Mouse (Mus musculus) ES-E14 (cell line): ENCODE results near the gene Fam168a. TPM values are rescaled to one million over a fixed set of nuclear protein-coding genes. Genes with fewer than 3 reads are reported as not detected.

Source experiments
- DNase-seq: peaks from one replicate; pipeline ENCODE4 v3.0.0-alpha.2; 2013; ENCODE audit warnings: low read depth, low spot score
- H3K27ac ChIP-seq: 2 replicates; pipeline ENCODE4 v1.5.1; 2012; ENCODE audit warnings: low read depth, mild to moderate bottlenecking, low read length, moderate library complexity, mixed read lengths; ENCODE audit not compliant: poor library complexity, insufficient read depth, severe bottlenecking
- H3K36me3 ChIP-seq: 2 replicates; pipeline ENCODE4 v1.6.1; 2012; ENCODE audit warnings: mild to moderate bottlenecking, low read length, moderate library complexity, mixed read lengths; ENCODE audit not compliant: control insufficient read depth, poor library complexity, insufficient read depth, severe bottlenecking
- H3K4me1 ChIP-seq, 2 experiments: fragments of 150-350 bp in 1 of 2; sonication (generic) in 1 of 2; 2 replicates each; pipeline ENCODE4 v1.6.1; 2012; ENCODE audit warnings: low read length in 2 of 2, mild to moderate bottlenecking in 1 of 2, mixed read lengths in 1 of 2; ENCODE audit not compliant: control insufficient read depth in 2 of 2, insufficient read depth in 2 of 2, poor library complexity in 1 of 2
- H3K4me3 ChIP-seq, 2 experiments: fragments of 150-350 bp in 1 of 2; sonication (generic) in 1 of 2; 2 replicates each; pipeline ENCODE4 v1.5.1; 2012; ENCODE audit warnings: low read length in 2 of 2, low read depth in 1 of 2, mild to moderate bottlenecking in 1 of 2, mixed read lengths in 1 of 2; ENCODE audit not compliant: insufficient read depth in 1 of 2, poor library complexity in 1 of 2, severe bottlenecking in 1 of 2
- H3K9ac ChIP-seq: 2 replicates; pipeline ENCODE4 v1.6.1; 2012; ENCODE audit warnings: low read depth, mild to moderate bottlenecking, low read length, mixed read lengths; ENCODE audit not compliant: poor library complexity, insufficient read depth, severe bottlenecking
- H3K9me3 ChIP-seq: fragments of 150-350 bp; sonication (generic); 2 replicates; pipeline ENCODE4 v1.6.1; 2012; ENCODE audit warnings: low read depth, mild to moderate bottlenecking, low read length; ENCODE audit not compliant: control insufficient read depth, insufficient read depth
- CHD2 ChIP-seq: IDR thresholded peaks from 2 replicates; pipeline ENCODE4 v1.6.1; 2014; ENCODE audit warnings: mild to moderate bottlenecking, low read depth, low read length, inconsistent platforms
- HCFC1 ChIP-seq: IDR thresholded peaks from 2 replicates; pipeline ENCODE4 v1.6.1; 2012; ENCODE audit warnings: low read length, inconsistent platforms, borderline replicate concordance; ENCODE audit not compliant: insufficient read depth
- MAFK ChIP-seq: IDR thresholded peaks from 2 replicates; pipeline ENCODE4 v1.6.1; 2014; ENCODE audit warnings: mild to moderate bottlenecking, low read depth, low read length, inconsistent platforms; ENCODE audit not compliant: insufficient read depth
- ZC3H11A ChIP-seq: IDR thresholded peaks from 2 replicates; pipeline ENCODE4 v1.6.1; 2012; ENCODE audit warnings: low read depth, mild to moderate bottlenecking, inconsistent platforms, low read length, borderline replicate concordance
- ZNF384 ChIP-seq: IDR thresholded peaks from 2 replicates; pipeline ENCODE4 v1.6.1; 2012; ENCODE audit warnings: low read depth, low read length, inconsistent platforms
- in situ Hi-C, 2 experiments: fragments of 600-800 bp; cut with MboI; formaldehyde crosslinking; loops; one replicate each; pipeline ENCODE4 v1.15.1; 2025; ENCODE audit warnings: low sequenced_read_pairs in 2 of 2, inconsistent platforms in 1 of 2; ENCODE audit not compliant: unreplicated experiment in 2 of 2
- total RNA-seq: library from RNA; depleted of rRNA; stranded (reverse); fragments of 300-350 nt; gene quantifications from 2 replicates; pipeline ENCODE4 v1.2.3, GENCODE M21; 2012

Fam168a gene
- total RNA-seq, 1 experiment = 21.1 TPM

- in situ Hi-C loops = no loop called here
- no peak overlapping the region for H3K27ac ChIP-seq
- H3K4me1 ChIP-seq = peaks cover 0 to 18% of the 10 kb centered on the region in 2 experiments; a peak in 1 of 4 replicates
- H3K9ac ChIP-seq = no peak overlapping the region
- no peaks in the 10 kb centered on the region; the same call in 1 of the 2 replicates for H3K36me3 ChIP-seq
- no peak for DNase-seq
- no peak overlapping the region for H3K4me3 ChIP-seq
- no peaks in the 10 kb centered on the region for H3K9me3 ChIP-seq
- TF ChIP-seq ZNF384 = no peak
- no peak for TF ChIP-seq ZC3H11A
- TF ChIP-seq MAFK = no peak
- no peak for TF ChIP-seq CHD2
- TF ChIP-seq HCFC1 = no peak
Observed at GRCm38 (mm10) chr7:100851481-100852356, 145.3 kb downstream of the Fam168a start.

GRCm38 (mm10) chr7:100853396-100853795, 147.0 kb downstream of the Fam168a start:
- Histone ChIP-seq H3K36me3 (no peaks in the 10 kb centered on the region), H3K9ac (no peak overlapping the region), H3K27ac (no peak overlapping the region), H3K4me1 (peaks cover 0 to 22% of the 10 kb centered on the region in 2 experiments; a peak in 1 of 4 replicates), H3K9me3 (no peaks in the 10 kb centered on the region), H3K4me3 (no peak overlapping the region)
- no peak for DNase-seq
- in situ Hi-C loops = no loop called here
- no peak for TF ChIP-seq MAFK
- TF ChIP-seq ZNF384 = no peak
- TF ChIP-seq ZC3H11A = no peak

- no peak overlapping the region for H3K4me3 ChIP-seq
- no peak overlapping the region for H3K27ac ChIP-seq
Observed at GRCm38 (mm10) chr7:100854137-100854814, 147.8 kb downstream of the Fam168a start.

GRCm38 (mm10) chr7:100854861-100855260, 148.4 kb downstream of the Fam168a start:
- Histone ChIP-seq H3K4me1 (peaks cover 7 to 35% of the 10 kb centered on the region in 2 experiments; a peak in 3 of 4 replicates), H3K4me3 (no peak overlapping the region), H3K27ac (no peak overlapping the region), H3K9ac (no peak overlapping the region; the same call in 1 of the 2 replicates), H3K36me3 (peaks cover 3% of the 10 kb centered on the region; the same call in 1 of the 2 replicates), H3K9me3 (no peaks in the 10 kb centered on the region)
- TF ChIP-seq ZC3H11A (no peak), ZNF384 (no peak), MAFK (no peak), CHD2 (no peak), HCFC1 (no peak)
- in situ Hi-C loops = no loop called here
- DNase-seq = no peak

More at GRCm38 (mm10) chr7:100854137-100854814, 147.8 kb downstream of the Fam168a start:
- in situ Hi-C loops = no loop called here
- H3K9ac ChIP-seq = no peak overlapping the region
- DNase-seq = no peak
- H3K4me1 ChIP-seq = peaks cover 7 to 29% of the 10 kb centered on the region in 2 experiments; a peak in 3 of 4 replicates
- H3K36me3 ChIP-seq = peaks cover under 1% of the 10 kb centered on the region; the same call in 1 of the 2 replicates
- no peak for TF ChIP-seq CHD2
- TF ChIP-seq MAFK = no peak
- TF ChIP-seq HCFC1 = no peak
- TF ChIP-seq ZNF384 = no peak
- TF ChIP-seq ZC3H11A = no peak
- H3K9me3 ChIP-seq = no peaks in the 10 kb centered on the region
